Mouse (Mus musculus): ENCODE results near the gene Slc24a4. TPM values are rescaled to one million over a fixed set of nuclear protein-coding genes. Genes with fewer than 3 reads are reported as not detected.

Slc24a4 gene
- polyA plus RNA-seq, 1 experiment = not detected

DNA sequence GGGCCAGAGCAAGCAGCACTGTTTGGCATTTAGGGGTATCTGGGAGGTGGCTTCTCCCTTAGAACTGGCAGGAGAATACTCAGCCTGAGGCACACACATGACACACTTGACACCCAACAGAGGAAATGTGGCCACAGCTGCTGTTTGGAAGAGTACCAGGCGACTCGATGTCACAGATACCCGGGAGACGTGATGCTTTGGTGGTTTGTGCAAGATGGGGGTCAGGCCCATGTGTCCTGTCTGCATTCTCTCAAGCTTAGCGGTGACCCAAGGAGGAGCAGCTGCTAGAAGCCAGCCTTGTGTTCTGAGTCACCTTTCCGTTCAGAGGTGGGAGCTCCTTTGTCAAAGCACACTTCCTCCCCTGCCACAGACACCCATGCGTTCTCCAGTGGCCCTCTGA is 166.7 kb downstream of the Slc24a4 start:
- TF ChIP-seq EP300 (IDR thresholded peaks at IDR 0.05; ENCODE audit: insufficient read depth, low read depth, low read length) (no peak), POLR2A (IDR thresholded peaks at IDR 0.05; ENCODE audit: insufficient read depth, low read length) (no peak), CTCF (IDR thresholded peaks at IDR 0.05; ENCODE audit: low read depth, low read length) (no peak)
- H3K9me3 ChIP-seq (replicated peaks; ENCODE audit: control insufficient read depth, insufficient read depth, low read length, poor library complexity, severe bottlenecking) = no peaks in the 10 kb centered on the region
- no peak overlapping the region for H3K27ac ChIP-seq (ENCODE audit: insufficient read depth, low read length)
- no peak overlapping the region for H3K4me3 ChIP-seq (ENCODE audit: low read depth, low read length)
- no peaks in the 10 kb centered on the region for H3K4me1 ChIP-seq (ENCODE audit: control insufficient read depth, insufficient read depth, low read length)
- H3K27me3 ChIP-seq (ENCODE audit: control insufficient read depth, insufficient read depth, low read length, poor library complexity, severe bottlenecking) = no peaks in the 10 kb centered on the region
- no peak overlapping the region for H3K9ac ChIP-seq (ENCODE audit: low read depth, poor library complexity, severe bottlenecking)
- H3K36me3 ChIP-seq (ENCODE audit: control insufficient read depth, insufficient read depth, low read length, poor library complexity, severe bottlenecking) = no peaks in the 10 kb centered on the region

GRCm38 (mm10) chr12:102295662-102296061 is 167.1 kb downstream of the Slc24a4 start:
- Histone ChIP-seq H3K9me3 (replicated peaks; ENCODE audit: control insufficient read depth, insufficient read depth, low read length, poor library complexity, severe bottlenecking) (no peaks in the 10 kb centered on the region), H3K27me3 (ENCODE audit: control insufficient read depth, insufficient read depth, low read length, poor library complexity, severe bottlenecking) (no peaks in the 10 kb centered on the region), H3K9ac (ENCODE audit: low read depth, poor library complexity, severe bottlenecking) (no peak overlapping the region), H3K4me1 (ENCODE audit: control insufficient read depth, insufficient read depth, low read length) (no peaks in the 10 kb centered on the region), H3K36me3 (ENCODE audit: control insufficient read depth, insufficient read depth, low read length, poor library complexity, severe bottlenecking) (no peaks in the 10 kb centered on the region), H3K4me3 (ENCODE audit: low read depth, low read length) (no peak overlapping the region), H3K27ac (ENCODE audit: insufficient read depth, low read length) (no peak overlapping the region)
- TF ChIP-seq CTCF (IDR thresholded peaks at IDR 0.05; ENCODE audit: low read depth, low read length) (no peak), POLR2A (IDR thresholded peaks at IDR 0.05; ENCODE audit: insufficient read depth, low read length) (no peak), EP300 (IDR thresholded peaks at IDR 0.05; ENCODE audit: insufficient read depth, low read depth, low read length) (no peak)

- Histone ChIP-seq H3K27ac (ENCODE audit: insufficient read depth, low read length) (no peak overlapping the region), H3K36me3 (ENCODE audit: control insufficient read depth, insufficient read depth, low read length, poor library complexity, severe bottlenecking) (no peaks in the 10 kb centered on the region), H3K27me3 (ENCODE audit: control insufficient read depth, insufficient read depth, low read length, poor library complexity, severe bottlenecking) (no peaks in the 10 kb centered on the region), H3K4me3 (ENCODE audit: low read depth, low read length) (no peak overlapping the region), H3K9me3 (replicated peaks; ENCODE audit: control insufficient read depth, insufficient read depth, low read length, poor library complexity, severe bottlenecking) (no peaks in the 10 kb centered on the region), H3K4me1 (ENCODE audit: control insufficient read depth, insufficient read depth, low read length) (no peaks in the 10 kb centered on the region), H3K9ac (ENCODE audit: low read depth, poor library complexity, severe bottlenecking) (no peak overlapping the region)
- TF ChIP-seq POLR2A (IDR thresholded peaks at IDR 0.05; ENCODE audit: insufficient read depth, low read length) (no peak), CTCF (IDR thresholded peaks at IDR 0.05; ENCODE audit: low read depth, low read length) (no peak), EP300 (IDR thresholded peaks at IDR 0.05; ENCODE audit: insufficient read depth, low read depth, low read length) (no peak)
Measured at GRCm38 (mm10) chr12:102296361-102296760, 167.8 kb downstream of the Slc24a4 start.

DNA sequence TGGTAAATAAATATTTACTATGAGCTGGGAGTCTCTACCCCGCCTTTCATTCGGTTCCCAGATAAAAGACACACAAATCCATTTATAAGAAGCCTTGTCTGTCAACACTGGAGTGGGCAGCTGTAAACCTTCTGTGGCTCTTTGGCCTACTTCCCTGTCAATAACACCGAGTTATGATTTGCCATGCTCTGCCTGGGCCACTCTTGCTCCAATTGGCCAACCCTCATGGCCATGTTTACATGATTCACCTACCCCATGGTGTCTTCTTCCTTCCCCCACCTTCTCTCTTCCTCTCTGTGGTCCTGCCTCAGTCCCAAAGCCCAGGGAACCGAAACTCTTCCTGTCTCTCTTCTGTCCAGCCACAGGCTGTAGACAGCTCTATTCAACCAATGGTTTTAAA is 168.4 kb downstream of the Slc24a4 start:
- Histone ChIP-seq H3K4me3 (ENCODE audit: low read depth, low read length) (no peak overlapping the region), H3K9ac (ENCODE audit: low read depth, poor library complexity, severe bottlenecking) (no peak overlapping the region), H3K27ac (ENCODE audit: insufficient read depth, low read length) (no peak overlapping the region), H3K9me3 (replicated peaks; ENCODE audit: control insufficient read depth, insufficient read depth, low read length, poor library complexity, severe bottlenecking) (no peaks in the 10 kb centered on the region), H3K36me3 (ENCODE audit: control insufficient read depth, insufficient read depth, low read length, poor library complexity, severe bottlenecking) (no peaks in the 10 kb centered on the region), H3K27me3 (ENCODE audit: control insufficient read depth, insufficient read depth, low read length, poor library complexity, severe bottlenecking) (no peaks in the 10 kb centered on the region), H3K4me1 (ENCODE audit: control insufficient read depth, insufficient read depth, low read length) (no peaks in the 10 kb centered on the region)
- TF ChIP-seq EP300 (IDR thresholded peaks at IDR 0.05; ENCODE audit: insufficient read depth, low read depth, low read length) = no peak
- TF ChIP-seq POLR2A (IDR thresholded peaks at IDR 0.05; ENCODE audit: insufficient read depth, low read length) = no peak
- TF ChIP-seq CTCF (IDR thresholded peaks at IDR 0.05; ENCODE audit: low read depth, low read length) = no peak

DNA sequence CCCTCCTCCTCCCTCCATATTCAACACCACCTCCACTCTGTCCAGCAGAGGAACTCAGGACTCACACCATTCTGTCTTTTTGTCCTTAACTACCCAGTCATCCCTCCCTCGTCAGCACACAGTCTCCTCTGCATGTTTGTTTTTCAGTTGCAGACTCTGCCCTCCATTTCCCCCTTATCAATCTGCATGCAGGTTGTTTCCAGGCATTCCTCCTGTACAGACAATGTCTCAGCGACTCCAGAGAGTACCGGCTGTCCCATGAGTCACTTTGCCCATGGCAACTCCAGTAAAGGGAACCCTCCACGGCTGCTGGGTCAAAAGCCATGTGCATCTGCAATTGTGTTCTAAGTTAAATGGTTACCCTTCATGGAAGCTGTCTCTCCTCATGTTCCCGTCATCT is 170.7 kb downstream of the Slc24a4 start:
- no peaks in the 10 kb centered on the region for H3K4me1 ChIP-seq (ENCODE audit: control insufficient read depth, insufficient read depth, low read length)

DNA sequence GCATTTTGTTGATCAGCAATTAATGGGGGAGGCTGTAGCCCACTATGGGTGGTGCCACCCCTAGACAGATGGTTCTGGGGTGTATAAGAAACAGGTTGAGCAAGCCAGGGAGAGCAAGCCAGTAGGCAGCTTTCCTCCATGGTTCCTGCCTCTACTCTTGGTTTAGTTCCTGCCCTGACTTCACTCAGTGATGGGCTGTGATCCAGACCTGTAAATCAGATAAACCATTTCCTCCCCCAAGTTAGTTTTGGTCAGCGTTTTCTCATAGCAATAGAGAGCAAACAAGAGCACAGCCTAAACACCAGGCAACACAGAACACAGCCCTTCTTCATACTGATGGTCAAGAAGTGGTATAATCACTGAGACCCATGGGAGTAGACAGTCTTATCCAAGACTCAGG is 173.1 kb downstream of the Slc24a4 start:
- no peaks in the 10 kb centered on the region for H3K36me3 ChIP-seq (ENCODE audit: control insufficient read depth, insufficient read depth, low read length, poor library complexity, severe bottlenecking)
- H3K4me3 ChIP-seq (ENCODE audit: low read depth, low read length) = no peak overlapping the region
- TF ChIP-seq CTCF (IDR thresholded peaks at IDR 0.05; ENCODE audit: low read depth, low read length) = no peak
- no peak for TF ChIP-seq POLR2A (IDR thresholded peaks at IDR 0.05; ENCODE audit: insufficient read depth, low read length)
- no peak for TF ChIP-seq EP300 (IDR thresholded peaks at IDR 0.05; ENCODE audit: insufficient read depth, low read depth, low read length)
- no peaks in the 10 kb centered on the region for H3K4me1 ChIP-seq (ENCODE audit: control insufficient read depth, insufficient read depth, low read length)
- no peak overlapping the region for H3K27ac ChIP-seq (ENCODE audit: insufficient read depth, low read length)
- no peaks in the 10 kb centered on the region for H3K27me3 ChIP-seq (ENCODE audit: control insufficient read depth, insufficient read depth, low read length, poor library complexity, severe bottlenecking)
- H3K9me3 ChIP-seq (replicated peaks; ENCODE audit: control insufficient read depth, insufficient read depth, low read length, poor library complexity, severe bottlenecking) = no peaks in the 10 kb centered on the region
- H3K9ac ChIP-seq (ENCODE audit: low read depth, poor library complexity, severe bottlenecking) = no peak overlapping the region

More for the DNA sequence above, 170.7 kb downstream of the Slc24a4 start:
- Histone ChIP-seq H3K4me3 (ENCODE audit: low read depth, low read length) (no peak overlapping the region), H3K27me3 (ENCODE audit: control insufficient read depth, insufficient read depth, low read length, poor library complexity, severe bottlenecking) (no peaks in the 10 kb centered on the region), H3K27ac (ENCODE audit: insufficient read depth, low read length) (no peak overlapping the region), H3K9ac (ENCODE audit: low read depth, poor library complexity, severe bottlenecking) (no peak overlapping the region), H3K9me3 (replicated peaks; ENCODE audit: control insufficient read depth, insufficient read depth, low read length, poor library complexity, severe bottlenecking) (no peaks in the 10 kb centered on the region), H3K36me3 (ENCODE audit: control insufficient read depth, insufficient read depth, low read length, poor library complexity, severe bottlenecking) (no peaks in the 10 kb centered on the region)
- TF ChIP-seq CTCF (IDR thresholded peaks at IDR 0.05; ENCODE audit: low read depth, low read length) (no peak), POLR2A (IDR thresholded peaks at IDR 0.05; ENCODE audit: insufficient read depth, low read length) (no peak), EP300 (IDR thresholded peaks at IDR 0.05; ENCODE audit: insufficient read depth, low read depth, low read length) (no peak)
